Mouse (Mus musculus) hindbrain, embryonic 12.5 days (tissue): ENCODE measurements at regions not wholly inside any gene's neighbourhood (a gene's known extent, or its start where the extent isn't known, plus 50 kb on each side); places are given as distances from the start of the nearest gene placed in this dataset.
"Not testable (repeated sequence)": the region's sequence is repeated elsewhere in the genome, so short reads cannot be mapped to it uniquely, and the experiment has no call there.

Source experiments
- ATAC-seq: fragments of 200-750 bp; cut with Nextera tagmentation; 2 replicates; pipeline ENCODE4 v1.8.0; 2017; ENCODE audit warnings: moderate TSS enrichment; ENCODE audit not compliant: low FRiP score
- H3K27ac ChIP-seq: fragments of 300-500 bp; sonication (generic); 2 replicates; pipeline ENCODE4 v1.5.1; 2016; ENCODE audit warnings: mild to moderate bottlenecking
- H3K27me3 ChIP-seq: fragments of 300-500 bp; sonication (generic); 2 replicates; pipeline ENCODE4 v1.6.1; 2016; ENCODE audit warnings: mild to moderate bottlenecking
- H3K36me3 ChIP-seq: fragments of 300-500 bp; sonication (generic); 2 replicates; pipeline ENCODE4 v1.6.1; 2016; ENCODE audit warnings: mild to moderate bottlenecking
- H3K4me1 ChIP-seq: fragments of 300-500 bp; sonication (generic); 2 replicates; pipeline ENCODE4 v1.6.1; 2016
- H3K4me2 ChIP-seq: fragments of 300-500 bp; sonication (generic); replicated peaks from 2 replicates; pipeline ENCODE4 v1.6.1; 2016; ENCODE audit warnings: mild to moderate bottlenecking
- H3K4me3 ChIP-seq: fragments of 300-500 bp; sonication (generic); 2 replicates; pipeline ENCODE4 v1.5.1; 2016; ENCODE audit warnings: mild to moderate bottlenecking
- H3K9ac ChIP-seq: fragments of 300-500 bp; sonication (generic); 2 replicates; pipeline ENCODE4 v1.6.1; 2016; ENCODE audit warnings: mild to moderate bottlenecking, moderate library complexity
- H3K9me3 ChIP-seq: fragments of 300-500 bp; sonication (generic); replicated peaks from 2 replicates; pipeline ENCODE4 v1.6.1; 2016; ENCODE audit warnings: mild to moderate bottlenecking
- WGBS: fragments of 180-500 bp; shearing (Covaris S2); methylation state at CpG from one replicate; pipeline ENCODE4 v1.1.7; 2016; 5-methylcytosine and 5-hydroxymethylcytosine counted together

DNA sequence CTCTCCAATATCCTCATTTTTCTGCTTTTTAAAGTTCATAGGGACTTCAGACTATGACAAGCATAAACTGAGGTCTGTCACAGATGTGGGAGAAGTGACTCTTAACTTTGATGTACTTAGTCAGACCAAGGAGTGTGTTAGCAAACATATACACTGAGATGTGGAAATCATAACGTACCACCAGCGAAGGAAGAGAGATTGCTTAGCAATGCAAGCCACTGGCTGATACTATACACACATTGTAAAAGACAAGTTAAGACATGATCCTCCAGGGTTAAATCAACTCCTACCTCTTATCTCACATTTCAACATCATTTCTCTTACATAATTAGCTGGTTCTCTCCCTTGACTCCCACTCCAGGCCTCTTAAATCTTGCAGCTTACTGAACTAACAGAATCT is 227.9 kb upstream of the Rarb start:
- WGBS: 98% methylated on average over 2 of the region's 2 CpGs
- Histone ChIP-seq H3K36me3 (no peaks in the 10 kb centered on the region), H3K9me3 (no peaks in the 10 kb centered on the region), H3K27me3 (no peaks in the 10 kb centered on the region), H3K27ac (no peak overlapping the region), H3K4me1 (no peaks in the 10 kb centered on the region), H3K4me3 (no peak overlapping the region), H3K9ac (no peak overlapping the region), H3K4me2 (no peak overlapping the region)
- ATAC-seq: no peak

- H3K27me3 ChIP-seq: no peaks in the 10 kb centered on the region
- WGBS: 85% methylated on average over 8 of the region's 8 CpGs
- no peaks in the 10 kb centered on the region for H3K9me3 ChIP-seq
- no peak overlapping the region for H3K9ac ChIP-seq
- no peaks in the 10 kb centered on the region for H3K4me1 ChIP-seq
- no peaks in the 10 kb centered on the region for H3K36me3 ChIP-seq
- no peak overlapping the region for H3K27ac ChIP-seq
- no peak for ATAC-seq
- H3K4me3 ChIP-seq: no peak overlapping the region
- H3K4me2 ChIP-seq: no peak overlapping the region
These were observed 226.6 kb upstream of the Rarb start for GRCm38 (mm10) chr14:17045426-17046132.

- H3K36me3 ChIP-seq: no peaks in the 10 kb centered on the region
- H3K27ac ChIP-seq: no peak overlapping the region
- no peak overlapping the region for H3K4me2 ChIP-seq
- no peaks in the 10 kb centered on the region for H3K27me3 ChIP-seq
- no peaks in the 10 kb centered on the region for H3K9me3 ChIP-seq
- no peak overlapping the region for H3K4me3 ChIP-seq
- H3K4me1 ChIP-seq: no peaks in the 10 kb centered on the region
- ATAC-seq: peak; percentile 78
- 27% methylated on average over 4 of the region's 4 CpGs for WGBS
- H3K9ac ChIP-seq: no peak overlapping the region
These were observed 201.8 kb upstream of the Rarb start for GRCm38 (mm10) chr14:17020603-17021356.

- Histone ChIP-seq H3K36me3 (no peaks in the 10 kb centered on the region), H3K27ac (no peak overlapping the region), H3K4me1 (no peaks in the 10 kb centered on the region), H3K4me3 (no peak overlapping the region), H3K9me3 (no peaks in the 10 kb centered on the region), H3K4me2 (no peak overlapping the region), H3K27me3 (no peaks in the 10 kb centered on the region), H3K9ac (no peak overlapping the region)
- WGBS: 72% methylated on average over 1 of the region's 1 CpGs
- ATAC-seq: no peak
These were observed 194.0 kb upstream of the Rarb start for GRCm38 (mm10) chr14:17012931-17013330.

- Histone ChIP-seq H3K9me3 (no peaks in the 10 kb centered on the region), H3K27ac (no peak overlapping the region), H3K4me2 (no peak overlapping the region), H3K36me3 (no peaks in the 10 kb centered on the region), H3K4me3 (no peak overlapping the region), H3K4me1 (no peaks in the 10 kb centered on the region), H3K27me3 (no peaks in the 10 kb centered on the region), H3K9ac (no peak overlapping the region)
- WGBS: 88% methylated on average over 1 of the region's 1 CpGs
- no peak for ATAC-seq
These were observed 193.2 kb upstream of the Rarb start for GRCm38 (mm10) chr14:17012200-17012599.

- H3K4me3 ChIP-seq: no peak overlapping the region
- H3K36me3 ChIP-seq: no peaks in the 10 kb centered on the region
- H3K9ac ChIP-seq: no peak overlapping the region
- H3K27ac ChIP-seq: no peak overlapping the region
- ATAC-seq: no peak
- H3K27me3 ChIP-seq: no peaks in the 10 kb centered on the region
- no peaks in the 10 kb centered on the region for H3K9me3 ChIP-seq
- H3K4me1 ChIP-seq: no peaks in the 10 kb centered on the region
- H3K4me2 ChIP-seq: no peak overlapping the region
- 95% methylated on average over 8 of the region's 8 CpGs for WGBS
These were observed 186.4 kb upstream of the Rarb start for GRCm38 (mm10) chr14:17005194-17006018.

GRCm38 (mm10) chr14:17004714-17005113 is 185.8 kb upstream of the Rarb start:
- no peak overlapping the region for H3K27ac ChIP-seq
- 77% methylated on average over 1 of the region's 1 CpGs for WGBS
- no peaks in the 10 kb centered on the region for H3K4me1 ChIP-seq
- H3K9me3 ChIP-seq: no peaks in the 10 kb centered on the region
- H3K4me2 ChIP-seq: no peak overlapping the region
- H3K9ac ChIP-seq: no peak overlapping the region
- no peak overlapping the region for H3K4me3 ChIP-seq
- H3K36me3 ChIP-seq: no peaks in the 10 kb centered on the region
- no peak for ATAC-seq
- H3K27me3 ChIP-seq: no peaks in the 10 kb centered on the region

DNA sequence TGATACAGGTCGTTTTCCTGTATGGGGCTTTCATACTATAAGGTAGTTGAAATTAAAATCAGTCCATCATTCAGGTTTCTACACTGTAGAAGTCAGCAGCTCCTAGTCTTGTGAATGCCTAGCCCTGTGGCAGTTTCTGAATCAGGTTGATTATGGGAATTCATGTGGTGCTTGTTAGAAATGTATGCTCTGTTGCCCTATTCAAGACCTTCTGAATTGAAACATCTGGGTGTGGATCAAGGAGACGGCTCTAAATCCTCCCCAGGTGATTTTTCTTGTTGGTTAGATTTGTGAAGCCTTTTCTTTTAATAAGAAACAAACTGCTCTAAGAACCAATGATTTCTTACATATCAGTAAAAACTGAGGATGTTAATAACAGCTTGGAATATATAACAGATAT is 177.8 kb upstream of the Rarb start:
- Histone ChIP-seq H3K4me1 (no peaks in the 10 kb centered on the region), H3K9me3 (no peaks in the 10 kb centered on the region), H3K36me3 (no peaks in the 10 kb centered on the region), H3K27me3 (no peaks in the 10 kb centered on the region), H3K9ac (no peak overlapping the region), H3K4me2 (no peak overlapping the region), H3K27ac (no peak overlapping the region), H3K4me3 (no peak overlapping the region)
- ATAC-seq: no peak
- 69% methylated on average over 2 of the region's 2 CpGs for WGBS

DNA sequence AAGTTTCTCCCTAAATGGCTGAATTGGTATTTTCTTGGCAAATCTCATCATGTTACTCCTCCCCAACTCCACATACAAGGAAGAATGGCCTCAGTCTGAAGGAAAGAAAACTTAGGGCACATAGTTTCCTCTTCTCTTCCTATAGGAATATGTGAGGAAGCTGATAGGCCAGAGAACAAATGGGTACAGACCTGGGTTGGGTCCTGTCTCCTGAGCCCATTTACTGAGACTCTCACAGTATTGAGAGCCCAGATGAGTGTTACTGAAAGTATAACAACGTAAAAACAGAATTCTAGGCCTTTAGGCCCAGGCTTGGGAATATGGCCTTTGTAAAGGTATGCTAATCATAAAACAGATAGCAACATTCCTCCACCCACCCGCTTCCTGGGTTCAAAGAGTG is 152.0 kb upstream of the Rarb start:
- not testable (repeated sequence) for H3K4me3 ChIP-seq, H3K27me3 ChIP-seq, H3K4me1 ChIP-seq, H3K27ac ChIP-seq, H3K9me3 ChIP-seq, H3K9ac ChIP-seq, ATAC-seq, H3K4me2 ChIP-seq, H3K36me3 ChIP-seq
- WGBS: 84% methylated on average over 2 of the region's 2 CpGs

- H3K36me3 ChIP-seq: no peaks in the 10 kb centered on the region
- no peak overlapping the region for H3K27ac ChIP-seq
- no peak for ATAC-seq
- 61% methylated on average over 2 of the region's 2 CpGs for WGBS
- H3K9ac ChIP-seq: no peak overlapping the region
- no peaks in the 10 kb centered on the region for H3K27me3 ChIP-seq
- H3K4me3 ChIP-seq: no peak overlapping the region
- no peak overlapping the region for H3K4me2 ChIP-seq
- H3K9me3 ChIP-seq: no peaks in the 10 kb centered on the region
- H3K4me1 ChIP-seq: no peaks in the 10 kb centered on the region
These were observed 145.9 kb upstream of the Rarb start for GRCm38 (mm10) chr14:16964717-16965391.

- ATAC-seq: no peak
- no peak overlapping the region for H3K4me2 ChIP-seq
- no peak overlapping the region for H3K4me3 ChIP-seq
- no peaks in the 10 kb centered on the region for H3K9me3 ChIP-seq
- no peaks in the 10 kb centered on the region for H3K27me3 ChIP-seq
- no peaks in the 10 kb centered on the region for H3K36me3 ChIP-seq
- H3K27ac ChIP-seq: no peak overlapping the region
- WGBS: 74% methylated on average over 3 of the region's 3 CpGs
- no peaks in the 10 kb centered on the region for H3K4me1 ChIP-seq
- H3K9ac ChIP-seq: no peak overlapping the region
These were observed 143.4 kb upstream of the Rarb start for GRCm38 (mm10) chr14:16962216-16962826.

DNA sequence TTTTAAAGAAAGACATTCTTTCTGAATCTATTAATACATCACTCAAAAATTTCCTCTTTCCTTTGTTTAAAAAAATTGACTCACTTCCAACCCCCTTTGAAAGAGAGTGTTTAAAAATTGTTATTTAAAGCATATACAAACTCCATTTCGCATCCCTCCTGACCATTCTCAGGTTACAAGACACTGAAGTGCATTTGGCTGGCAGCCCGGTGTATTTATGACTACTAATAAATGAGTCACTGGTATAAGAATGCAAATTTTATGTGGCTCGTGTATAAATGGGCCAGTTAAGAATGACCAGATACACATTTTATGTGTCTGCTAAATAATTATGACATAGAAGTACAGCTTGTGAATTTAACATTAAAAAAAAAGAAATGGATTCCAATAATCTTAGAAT is 138.8 kb upstream of the Rarb start:
- no peaks in the 10 kb centered on the region for H3K36me3 ChIP-seq
- no peak for ATAC-seq
- H3K4me2 ChIP-seq: no peak overlapping the region

More for the DNA sequence above, 138.8 kb upstream of the Rarb start:
- H3K4me1 ChIP-seq: no peaks in the 10 kb centered on the region
- no peak overlapping the region for H3K9ac ChIP-seq
- 62% methylated on average over 3 of the region's 3 CpGs for WGBS
- no peak overlapping the region for H3K4me3 ChIP-seq
- H3K27me3 ChIP-seq: no peaks in the 10 kb centered on the region
- no peaks in the 10 kb centered on the region for H3K9me3 ChIP-seq
- H3K27ac ChIP-seq: no peak overlapping the region
